Mouse (Mus musculus): ENCODE results near the gene Zfp646. TPM values are rescaled to one million over a fixed set of nuclear protein-coding genes. Genes with fewer than 3 reads are reported as not detected.
"Not testable (repeated sequence)": the region's sequence is repeated elsewhere in the genome, so short reads cannot be mapped to it uniquely, and the experiment has no call there.

Gene Zfp646
- polyA plus RNA-seq, 1 experiment from 2014 or later, result 20.3 TPM

DNA sequence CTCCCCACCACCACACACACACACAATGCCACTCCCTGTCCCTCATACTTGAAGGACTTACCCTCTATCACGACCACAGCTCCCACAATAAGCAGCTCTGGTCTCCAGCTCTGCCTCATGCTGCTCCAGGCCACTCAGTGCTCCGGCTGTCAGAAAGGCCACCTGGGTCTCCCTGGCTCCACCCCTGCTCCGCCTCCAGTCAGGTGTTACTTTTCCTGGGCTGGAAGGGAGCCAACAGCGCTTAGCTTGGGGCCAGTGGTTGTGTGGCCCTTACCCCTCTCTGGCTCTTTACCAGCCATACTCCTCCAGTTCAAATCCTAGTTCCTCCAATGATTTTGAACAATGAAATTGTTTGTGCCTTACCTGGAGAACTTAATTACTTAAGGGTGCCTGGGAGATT is 14.8 kb downstream of the Zfp646 start, which contains the start of gene Prss53:
TSS of gene Prss53 (minus strand) at position 173 of the 400 bp plus-strand sequence.
- 25% methylated on average over 4 of the region's 4 CpGs for WGBS
- peaks cover 13% of the 10 kb centered on the region for H3K4me1 ChIP-seq
- no peak within 1 kb of the TSS for H3K4me3 ChIP-seq
- H3K27ac ChIP-seq, result no peak within 1 kb of the TSS
- peaks cover 80% of the 10 kb centered on the region for H3K36me3 ChIP-seq
- DNase-seq (ENCODE audit: low spot score), result no peak
- H3K9me3 ChIP-seq (replicated peaks), result no peaks in the 10 kb centered on the region
- H3K27me3 ChIP-seq (ENCODE audit: low read depth, poor library complexity, severe bottlenecking), result no peaks in the 10 kb centered on the region

DNA sequence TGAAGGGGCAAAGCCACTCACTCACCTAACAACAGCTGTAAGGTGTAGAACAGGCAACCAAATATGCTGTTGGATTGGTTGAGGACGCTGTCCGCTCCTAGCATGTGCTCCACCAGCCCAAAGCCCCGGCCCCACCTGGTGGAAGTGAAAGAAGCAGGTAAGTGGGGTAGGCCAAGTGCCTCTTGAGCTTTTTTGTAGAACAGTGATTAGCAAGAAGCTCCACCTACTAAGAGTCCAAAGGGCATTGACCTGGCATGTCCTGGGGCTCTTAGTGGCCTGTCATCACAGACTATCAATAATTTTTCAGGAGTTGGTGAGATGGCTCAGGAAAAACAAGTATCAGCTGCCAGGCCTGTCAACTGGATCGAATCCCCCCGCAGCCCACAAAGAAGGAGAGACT is 18.5 kb downstream of the Zfp646 start:
- H3K27me3 ChIP-seq (ENCODE audit: low read depth, poor library complexity, severe bottlenecking), result no peaks in the 10 kb centered on the region
- H3K4me3 ChIP-seq, result peak overlapping the region; percentile 67
- no peak for DNase-seq (ENCODE audit: low spot score)
- peaks cover 43% of the 10 kb centered on the region for H3K36me3 ChIP-seq
- H3K4me1 ChIP-seq, result peaks cover 13% of the 10 kb centered on the region
- H3K9me3 ChIP-seq (replicated peaks), result no peaks in the 10 kb centered on the region
- H3K27ac ChIP-seq, result no peak overlapping the region
- 76% methylated on average over 5 of the region's 5 CpGs for WGBS

DNA sequence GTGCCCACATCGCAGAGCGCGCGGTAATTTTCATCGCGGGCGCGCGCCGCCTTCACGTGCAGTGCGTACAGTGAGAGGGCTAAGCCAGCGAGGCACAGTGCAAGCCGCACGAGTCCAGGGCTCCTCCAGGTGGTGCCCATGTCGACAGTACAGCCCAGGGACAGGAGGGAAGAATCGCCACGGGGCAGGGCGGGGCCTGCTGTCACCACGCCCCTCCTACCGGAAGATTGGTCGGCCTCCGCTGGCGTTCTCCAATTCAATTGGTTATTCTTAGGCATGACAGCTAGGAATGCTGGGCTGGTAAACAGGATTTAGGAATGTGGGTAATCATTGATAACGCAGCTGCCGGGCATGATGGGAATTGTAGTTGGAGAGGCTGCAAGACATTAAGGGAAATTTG is 19.4 kb downstream of the Zfp646 start, which contains the start of the genes Gm21974 and Vkorc1:
TSS of gene Gm21974 (minus strand) at position 13 of the 400 bp plus-strand sequence.
TSS of gene Vkorc1 (minus strand) at position 176 of the 400 bp plus-strand sequence.
- Histone ChIP-seq H3K27ac (peak within 1 kb of the TSS; percentile 82), H3K9me3 (replicated peaks) (no peaks in the 10 kb centered on the region)
- under 1% methylated on average over 26 of the region's 26 CpGs for WGBS

DNA sequence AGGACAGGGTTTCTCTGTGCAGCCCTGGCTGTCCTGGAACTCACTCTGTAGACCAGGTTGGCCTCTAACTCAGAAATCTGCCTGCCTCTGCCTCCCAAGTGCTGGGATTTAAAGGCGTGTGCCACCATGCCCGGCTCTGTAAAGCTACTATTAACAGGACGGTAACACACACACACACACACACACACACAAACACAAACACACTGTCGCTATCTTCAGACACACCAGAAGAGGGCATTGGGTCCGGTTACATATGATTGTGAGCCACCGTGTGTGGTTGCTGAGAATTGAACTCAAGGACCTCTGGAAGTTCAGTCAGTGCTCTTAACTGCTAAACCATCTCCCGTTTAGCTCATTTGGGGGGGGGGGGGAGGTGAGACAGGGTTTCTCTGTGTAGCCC is 19.9 kb downstream of the Zfp646 start:
- Histone ChIP-seq H3K4me1 (peaks cover 13% of the 10 kb centered on the region), H3K27ac (peak overlapping the region; percentile 82; the same call in 1 of the 2 replicates), H3K36me3 (peaks cover 30% of the 10 kb centered on the region), H3K4me3 (peak overlapping the region; percentile 67)
- H3K27me3 ChIP-seq (ENCODE audit: low read depth, poor library complexity, severe bottlenecking); H3K9me3 ChIP-seq (replicated peaks); DNase-seq (ENCODE audit: low spot score): not testable (repeated sequence)
- WGBS, result 74% methylated on average over 7 of the region's 7 CpGs

More for the DNA sequence above, 19.4 kb downstream of the Zfp646 start, which contains the start of the genes Gm21974 and Vkorc1:
- H3K4me3 ChIP-seq, result peak within 1 kb of the TSS; percentile 67
- H3K4me1 ChIP-seq, result peaks cover 13% of the 10 kb centered on the region
- peak; percentile 94 for DNase-seq (ENCODE audit: low spot score)
- H3K36me3 ChIP-seq, result peaks cover 34% of the 10 kb centered on the region
- no peaks in the 10 kb centered on the region for H3K27me3 ChIP-seq (ENCODE audit: low read depth, poor library complexity, severe bottlenecking)

DNA sequence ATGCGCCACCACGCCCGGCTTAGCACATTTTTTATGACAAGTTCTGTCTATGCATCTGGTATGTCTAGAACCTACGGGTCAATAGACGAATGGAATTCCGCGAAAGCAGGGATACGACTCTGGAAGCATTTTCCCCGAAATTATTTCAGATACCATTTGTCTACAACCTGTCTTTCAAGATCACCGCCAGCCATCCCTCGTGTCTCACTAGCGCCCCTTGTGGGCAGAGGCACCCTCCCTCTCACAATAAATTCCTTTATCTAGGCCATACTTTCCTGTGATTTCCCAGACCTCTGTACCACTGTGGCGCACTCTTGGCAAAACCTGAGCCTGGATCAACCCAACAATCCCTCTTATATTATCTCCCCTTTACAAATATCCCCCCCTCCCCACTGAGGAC is 20.4 kb downstream of the Zfp646 start:
- peak; percentile 60 for DNase-seq (ENCODE audit: low spot score)
- peaks cover 25% of the 10 kb centered on the region for H3K36me3 ChIP-seq
- peaks cover 13% of the 10 kb centered on the region for H3K4me1 ChIP-seq
- H3K27me3 ChIP-seq (ENCODE audit: low read depth, poor library complexity, severe bottlenecking), result no peaks in the 10 kb centered on the region
- no peak overlapping the region for H3K4me3 ChIP-seq
- H3K27ac ChIP-seq, result no peak overlapping the region
- H3K9me3 ChIP-seq (replicated peaks), result no peaks in the 10 kb centered on the region
- WGBS, result 58% methylated on average over 13 of the region's 13 CpGs

DNA sequence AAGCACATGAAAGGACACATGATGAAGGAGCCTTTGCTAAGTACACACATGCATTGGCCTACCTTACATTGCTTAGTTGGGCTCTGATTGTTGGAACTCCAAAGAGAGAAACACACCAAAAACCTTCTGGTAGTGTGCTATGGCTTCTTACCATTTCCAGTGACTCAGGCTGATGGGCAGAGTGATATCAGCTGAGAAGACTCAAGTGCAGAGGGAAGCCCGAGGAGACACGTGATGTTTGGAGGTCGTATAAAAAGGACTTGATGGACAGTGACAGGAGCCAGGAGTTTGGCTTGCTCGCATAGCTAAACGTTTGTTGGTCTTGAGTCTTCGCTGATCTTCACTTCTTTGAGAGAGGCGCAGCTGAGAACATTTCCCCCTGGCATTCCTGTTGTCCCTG is 21.5 kb downstream of the Zfp646 start:
- H3K27ac ChIP-seq, result no peak overlapping the region
- H3K36me3 ChIP-seq, result peaks cover 15% of the 10 kb centered on the region
- no peaks in the 10 kb centered on the region for H3K27me3 ChIP-seq (ENCODE audit: low read depth, poor library complexity, severe bottlenecking)
- no peak overlapping the region for H3K4me3 ChIP-seq
- WGBS, result 89% methylated on average over 7 of the region's 7 CpGs
- H3K9me3 ChIP-seq (replicated peaks), result no peaks in the 10 kb centered on the region
- no peak for DNase-seq (ENCODE audit: low spot score)
- peaks cover 13% of the 10 kb centered on the region for H3K4me1 ChIP-seq

DNA sequence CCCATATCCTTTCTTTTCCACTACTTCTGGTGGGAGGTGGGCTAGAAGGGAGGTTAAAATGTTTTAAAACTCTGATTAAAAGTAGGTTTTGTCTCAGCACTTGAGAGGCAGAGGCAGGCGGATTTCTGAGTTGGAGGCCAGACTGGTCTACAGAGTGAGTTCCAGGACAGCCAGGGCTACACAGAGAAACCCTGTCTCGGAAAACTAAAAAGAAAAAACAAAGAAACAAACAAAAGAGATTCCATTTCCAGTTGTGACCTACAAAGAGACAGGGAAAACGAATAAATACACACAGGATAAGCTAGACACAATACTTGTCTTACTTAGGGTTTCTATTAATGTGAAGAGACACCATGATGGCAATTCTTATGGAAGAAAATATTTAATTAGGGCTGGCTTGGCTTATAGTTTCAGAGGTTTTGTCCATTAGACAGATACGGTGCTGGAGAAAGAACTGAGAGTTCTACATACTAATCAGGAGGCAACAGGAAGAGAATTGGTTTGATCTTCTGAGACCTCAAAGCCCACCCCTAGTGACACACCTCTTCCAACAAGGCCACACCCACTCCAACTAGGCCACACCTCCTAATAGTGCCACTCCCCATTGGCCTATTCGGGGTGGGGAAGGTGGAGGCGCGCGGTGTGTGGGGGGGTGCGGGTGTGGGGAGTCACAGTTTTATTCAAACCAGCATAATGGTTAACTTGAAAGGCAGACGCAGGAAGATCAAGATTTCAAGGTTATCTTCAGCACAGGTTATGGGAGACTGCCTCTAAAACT is 22.3 kb downstream of the Zfp646 start:
- peaks cover 6% of the 10 kb centered on the region for H3K36me3 ChIP-seq
- WGBS, result 37% methylated on average over 10 of the region's 10 CpGs
- H3K4me3 ChIP-seq, result no peak overlapping the region
- H3K27ac ChIP-seq, result no peak overlapping the region
- H3K4me1 ChIP-seq, result peaks cover 13% of the 10 kb centered on the region
- no peaks in the 10 kb centered on the region for H3K9me3 ChIP-seq (replicated peaks)
- no peak for DNase-seq (ENCODE audit: low spot score)
- H3K27me3 ChIP-seq (ENCODE audit: low read depth, poor library complexity, severe bottlenecking), result no peaks in the 10 kb centered on the region

DNA sequence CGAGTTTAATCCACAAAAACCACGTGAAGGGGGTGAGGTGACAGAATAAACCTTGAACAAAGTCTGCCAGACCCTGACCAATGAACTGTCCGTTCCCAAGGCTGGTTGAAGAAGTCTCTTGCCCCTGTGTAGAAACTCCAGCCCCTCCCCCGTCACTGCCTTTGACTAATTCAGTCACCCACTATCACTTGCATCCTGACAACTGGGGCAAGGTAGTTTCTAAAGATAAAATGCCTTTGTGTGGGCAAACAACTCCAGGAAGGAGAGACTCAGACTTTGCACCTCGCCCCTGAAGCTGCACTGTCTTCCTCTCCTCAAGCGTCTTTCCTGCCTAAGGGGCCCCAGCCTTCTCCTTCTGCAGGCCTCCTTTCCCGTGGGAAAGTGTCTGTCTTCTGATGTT is 24.0 kb downstream of the Zfp646 start:
- Histone ChIP-seq H3K27me3 (ENCODE audit: low read depth, poor library complexity, severe bottlenecking) (no peaks in the 10 kb centered on the region), H3K4me3 (no peak overlapping the region), H3K27ac (no peak overlapping the region), H3K36me3 (0 out of 2 replicates have a peak, but pooled peaks cover under 1% of the 10 kb centered on the region), H3K4me1 (peaks cover 15% of the 10 kb centered on the region), H3K9me3 (replicated peaks) (no peaks in the 10 kb centered on the region)
- WGBS, result 54% methylated on average over 7 of the region's 7 CpGs
- no peak for DNase-seq (ENCODE audit: low spot score)

DNA sequence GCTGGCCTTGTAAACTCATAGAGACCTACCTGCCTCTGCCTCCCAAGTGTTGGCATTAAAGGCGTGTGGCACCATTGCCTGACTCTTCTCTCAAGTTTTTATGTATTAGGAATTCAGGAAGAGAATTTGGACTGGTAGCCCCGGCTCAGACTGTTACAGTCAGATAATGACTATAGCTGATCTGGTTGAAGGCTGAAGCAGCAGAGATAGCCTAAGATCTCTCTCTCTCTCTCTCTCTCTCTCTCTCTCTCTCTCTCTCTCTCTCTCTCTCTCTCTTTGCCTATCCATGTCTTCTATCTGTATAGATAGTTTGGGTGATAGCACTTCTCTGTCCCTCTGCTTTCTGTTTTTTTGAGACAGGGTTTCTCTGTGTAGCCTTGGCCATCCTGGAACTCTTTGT is 25.8 kb downstream of the Zfp646 start:
- Histone ChIP-seq H3K27ac (no peak overlapping the region), H3K4me1 (peaks cover 17% of the 10 kb centered on the region), H3K27me3 (ENCODE audit: low read depth, poor library complexity, severe bottlenecking) (no peaks in the 10 kb centered on the region), H3K9me3 (replicated peaks) (no peaks in the 10 kb centered on the region), H3K4me3 (no peak overlapping the region), H3K36me3 (peaks cover 18% of the 10 kb centered on the region)
- 78% methylated on average over 2 of the region's 2 CpGs for WGBS
- no peak for DNase-seq (ENCODE audit: low spot score)

DNA sequence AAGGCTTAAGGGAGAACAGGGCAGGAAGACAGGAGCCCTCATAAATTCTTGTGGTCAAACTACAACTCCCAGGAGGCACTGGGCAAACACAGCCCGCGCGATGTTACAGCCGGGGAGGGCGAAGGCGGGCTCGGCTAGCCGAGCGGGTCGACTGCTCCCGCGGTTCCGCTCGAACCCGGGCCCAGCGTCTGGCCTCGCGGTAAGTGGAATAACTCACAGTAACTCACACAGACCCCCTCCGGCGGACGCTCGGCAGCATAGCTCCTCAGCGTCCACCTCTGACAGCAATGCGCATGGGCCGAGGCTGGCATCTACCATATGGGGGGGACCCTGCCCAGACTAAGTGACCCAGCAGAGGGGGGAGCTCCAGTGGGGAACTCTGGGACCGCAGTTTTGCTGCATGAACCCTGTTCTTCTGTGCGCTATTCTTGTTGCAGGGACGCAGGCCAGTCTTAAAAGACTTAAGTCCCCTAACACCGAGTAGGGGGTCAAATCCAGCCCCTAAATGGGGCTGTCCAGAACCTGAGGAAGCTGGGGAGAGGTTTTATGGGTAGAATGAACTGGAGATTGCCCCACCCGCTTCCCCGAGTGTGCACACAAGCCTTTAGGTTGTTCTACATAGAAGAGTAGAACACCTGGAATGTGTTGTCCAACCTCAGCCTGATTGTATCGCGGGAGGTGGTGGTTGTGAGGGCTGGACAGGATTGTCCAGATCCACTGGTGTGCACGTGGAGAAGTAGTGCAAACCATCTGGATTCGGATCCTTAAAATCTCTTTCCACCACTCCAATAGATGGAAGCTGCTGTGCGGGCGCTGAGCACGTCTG is 28.2 kb downstream of the Zfp646 start, which contains the start of gene Bckdk:
TSS of gene Bckdk (plus strand) at position 112 of the 826 bp plus-strand sequence.
- peaks cover 42% of the 10 kb centered on the region for H3K36me3 ChIP-seq
- peaks cover 17% of the 10 kb centered on the region for H3K4me1 ChIP-seq
- WGBS, result 8% methylated on average over 38 of the region's 38 CpGs
- peak within 1 kb of the TSS; percentile 88 for H3K4me3 ChIP-seq
- peak; percentile 88 for DNase-seq (ENCODE audit: low spot score)
- peak within 1 kb of the TSS; percentile 95 for H3K27ac ChIP-seq
- H3K9me3 ChIP-seq (replicated peaks), result no peaks in the 10 kb centered on the region
- H3K27me3 ChIP-seq (ENCODE audit: low read depth, poor library complexity, severe bottlenecking), result no peaks in the 10 kb centered on the region

DNA sequence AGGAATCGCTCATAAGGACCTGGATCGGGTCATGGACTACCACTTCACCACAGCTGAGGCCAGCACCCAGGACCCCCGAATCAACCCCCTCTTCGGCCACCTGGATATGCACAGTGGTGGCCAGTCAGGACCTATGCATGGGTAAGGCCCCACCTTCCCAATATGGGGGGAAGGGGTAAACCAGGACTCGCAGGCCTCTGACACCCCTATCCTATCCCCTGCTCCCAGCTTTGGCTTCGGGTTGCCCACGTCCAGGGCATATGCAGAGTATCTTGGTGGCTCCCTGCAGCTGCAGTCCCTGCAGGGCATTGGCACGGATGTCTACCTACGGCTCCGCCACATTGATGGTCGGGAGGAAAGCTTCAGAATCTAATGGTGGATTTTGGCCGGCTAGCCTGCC is 31.9 kb downstream of the Zfp646 start:
- Histone ChIP-seq H3K36me3 (peaks cover 53% of the 10 kb centered on the region), H3K4me3 (no peak overlapping the region), H3K9me3 (replicated peaks) (no peaks in the 10 kb centered on the region), H3K4me1 (peaks cover 24% of the 10 kb centered on the region), H3K27me3 (ENCODE audit: low read depth, poor library complexity, severe bottlenecking) (no peaks in the 10 kb centered on the region), H3K27ac (no peak overlapping the region)
- DNase-seq (ENCODE audit: low spot score), result no peak
- 96% methylated on average over 12 of the region's 12 CpGs for WGBS

DNA sequence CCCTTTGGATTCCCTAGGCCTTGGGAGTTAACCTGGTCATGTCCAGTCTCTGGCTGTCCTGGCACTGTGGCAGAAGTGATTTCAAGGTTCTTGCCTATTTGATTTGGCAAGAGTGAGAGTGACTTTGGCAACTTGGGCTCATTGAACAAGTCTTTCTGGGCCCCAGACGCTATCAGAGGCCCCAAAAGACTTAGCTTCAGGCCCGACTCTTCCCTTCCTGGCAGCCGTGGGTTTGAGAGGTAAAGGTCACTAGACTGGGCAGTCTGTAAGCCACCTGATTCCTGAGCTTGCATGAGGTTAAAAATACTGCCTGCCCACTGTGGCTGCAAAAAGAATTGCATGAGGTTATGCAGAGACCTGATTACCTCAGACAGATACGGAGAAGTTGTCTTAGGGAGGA is 32.6 kb downstream of the Zfp646 start:
- H3K9me3 ChIP-seq (replicated peaks), result no peaks in the 10 kb centered on the region
- no peaks in the 10 kb centered on the region for H3K27me3 ChIP-seq (ENCODE audit: low read depth, poor library complexity, severe bottlenecking)
- no peak overlapping the region for H3K4me3 ChIP-seq
- peaks cover 29% of the 10 kb centered on the region for H3K4me1 ChIP-seq
- no peak overlapping the region for H3K27ac ChIP-seq
- no peak for DNase-seq (ENCODE audit: low spot score)
- WGBS, result 91% methylated on average over 4 of the region's 4 CpGs
- H3K36me3 ChIP-seq, result peaks cover 53% of the 10 kb centered on the region

Data from limb, embryonic 10.5 days (tissue).